Comparison of ENCODE assay signal across 10 mouse cellular contexts in the genomic region with DNA sequence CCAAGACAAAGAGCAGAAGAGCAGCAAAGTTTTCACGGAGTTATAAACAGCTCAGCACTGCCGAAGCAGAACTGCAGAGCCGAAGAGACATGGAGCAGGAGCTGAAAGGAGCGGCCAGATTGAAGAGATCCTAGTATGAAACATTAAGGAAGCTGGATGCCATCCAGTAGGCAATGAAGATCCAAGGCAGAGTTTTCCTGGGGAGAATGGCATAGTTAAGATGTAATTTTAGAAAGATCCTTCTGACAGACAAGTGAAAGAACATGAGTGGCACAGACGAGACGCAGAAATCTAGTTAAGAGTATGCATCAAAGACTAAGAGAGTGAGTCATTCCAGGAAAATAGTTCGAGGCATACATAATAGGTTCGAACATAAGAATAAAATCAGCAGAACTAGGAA.
A peak's percentile ranks its signal among the peaks of the same experiment; 100 is the strongest.
DNase-seq lines count a peak whose midpoint lies in the region; ATAC-seq and TF ChIP-seq lines count a peak whose summit lies in the region.
"Had no signal": no experiment of that assay in that cellular context is flagged by ENCODE, and none has a peak within 500 bp of the region (broad histone marks: within the 10 kb centered on the region; RNA-seq: fewer than 3 reads in every experiment).

No protein-coding gene starts in this region.

- TF ChIP-seq CTCF in thymus, adult 2 months (IDR thresholded peaks at IDR 0.05; ENCODE audit: borderline replicate concordance, control insufficient read depth, extremely low read depth, insufficient read depth, low read length, poor library complexity): no peak

- no peak overlapping the region for H3K4me2 ChIP-seq in forebrain, embryonic 16.5 days (ENCODE audit: low read length)
- H3K4me2 ChIP-seq: stomach, embryonic 15.5 days had no signal

- H3K36me3 ChIP-seq in forebrain, embryonic 16.5 days (ENCODE audit: control insufficient read depth, insufficient read depth): peaks cover 2% of the 10 kb centered on the region; the same call in 1 of the 2 replicates
- H3K36me3 ChIP-seq in thymus, adult 2 months (ENCODE audit: control insufficient read depth, insufficient read depth, low read length): no peaks in the 10 kb centered on the region
- H3K36me3 ChIP-seq: stomach, embryonic 15.5 days had no signal

- H3K4me3 ChIP-seq in forebrain, embryonic 16.5 days (replicated peaks; ENCODE audit: low read length): no peak overlapping the region
- no peak overlapping the region for H3K4me3 ChIP-seq in thymus, adult 2 months (ENCODE audit: control insufficient read depth, insufficient read depth, low read length)
- H3K4me3 ChIP-seq: stomach, embryonic 15.5 days had no signal

- no peaks in the 10 kb centered on the region for H3K9me3 ChIP-seq in forebrain, embryonic 16.5 days (ENCODE audit: control insufficient read depth, low read length)
- H3K9me3 ChIP-seq: stomach, embryonic 15.5 days had no signal

- ATAC-seq in forebrain, embryonic 16.5 days: peak; percentile 77

- WGBS in forebrain, embryonic 16.5 days: 56% methylated on average over 8 of the region's 8 CpGs
- 94% methylated on average over 8 of the region's 8 CpGs for WGBS in thymus, adult 2 months

- DNase-seq in frontal cortex, postnatal 36 days (ENCODE audit: low spot score in 2 of 2): peak; percentile 19 to 59
- DNase-seq in frontal cortex, postnatal 10 days (ENCODE audit: low spot score in 2 of 2): no peak
- DNase-seq in left cerebral cortex, adult 11 months (ENCODE audit: low spot score): peak; percentile 23
- DNase-seq in left cerebral cortex, adult 8-10 months (ENCODE audit: low spot score in 2 of 2): no peak
- DNase-seq in telencephalon, adult 2 months (ENCODE audit: low read depth, low spot score): peak; percentile 79
- DNase-seq in thymus, adult 2 months: no peak
- DNase-seq: adrenal gland, postnatal 36 days; midbrain, embryonic 14.5 days had no signal

- no peak for TF ChIP-seq POLR2A in thymus, adult 2 months (IDR thresholded peaks at IDR 0.05; ENCODE audit: control insufficient read depth, extremely low read depth, insufficient read depth, low read length, poor library complexity)

- H3K4me1 ChIP-seq in forebrain, embryonic 16.5 days (replicated peaks; ENCODE audit: control insufficient read depth, insufficient read depth, low read length): no peaks in the 10 kb centered on the region; the same call in 1 of the 2 replicates
- H3K4me1 ChIP-seq in thymus, adult 2 months (replicated peaks; ENCODE audit: control insufficient read depth, insufficient read depth, low read length): no peaks in the 10 kb centered on the region
- H3K4me1 ChIP-seq: stomach, embryonic 15.5 days had no signal

- H3K9ac ChIP-seq in forebrain, embryonic 16.5 days (replicated peaks; ENCODE audit: low read depth, low read length): no peak overlapping the region
- H3K9ac ChIP-seq: stomach, embryonic 15.5 days had no signal

- H3K27ac ChIP-seq in forebrain, embryonic 16.5 days (ENCODE audit: low read length): peak overlapping the region; percentile 70
- H3K27ac ChIP-seq in thymus, adult 2 months (ENCODE audit: control insufficient read depth, insufficient read depth, low read length): no peak overlapping the region
- H3K27ac ChIP-seq: stomach, embryonic 15.5 days had no signal

- no peaks in the 10 kb centered on the region for H3K27me3 ChIP-seq in forebrain, embryonic 16.5 days (replicated peaks; ENCODE audit: control insufficient read depth, insufficient read depth, low read length)
- H3K27me3 ChIP-seq in thymus, adult 2 months (ENCODE audit: control insufficient read depth, insufficient read depth, low read length): no peaks in the 10 kb centered on the region
- H3K27me3 ChIP-seq: stomach, embryonic 15.5 days had no signal

Comparison
In these comparisons a context has a peak if more than half of its experiments do, and no peak if none do; other contexts are left out.
1. DNase-seq: peak in frontal cortex, postnatal 36 days (2 of 2), left cerebral cortex, adult 11 months (single experiment) and telencephalon, adult 2 months (single experiment); none in frontal cortex, postnatal 10 days (0 of 2), left cerebral cortex, adult 8-10 months (0 of 2) and thymus, adult 2 months (single experiment).